Mouse (Mus musculus) cerebellum, adult 8-10 months (tissue): ENCODE measurements around the gene Opn1sw.

Experiments
- DNase-seq: peaks from one replicate; pipeline ENCODE4 v3.0.0; 2022

Gene Opn1sw

GRCm38 (mm10) chr6:29388052-29388518, at the start of gene Opn1sw:
Gene Opn1sw (minus strand): TSS chr6:29388468.
- no peak for DNase-seq

DNA sequence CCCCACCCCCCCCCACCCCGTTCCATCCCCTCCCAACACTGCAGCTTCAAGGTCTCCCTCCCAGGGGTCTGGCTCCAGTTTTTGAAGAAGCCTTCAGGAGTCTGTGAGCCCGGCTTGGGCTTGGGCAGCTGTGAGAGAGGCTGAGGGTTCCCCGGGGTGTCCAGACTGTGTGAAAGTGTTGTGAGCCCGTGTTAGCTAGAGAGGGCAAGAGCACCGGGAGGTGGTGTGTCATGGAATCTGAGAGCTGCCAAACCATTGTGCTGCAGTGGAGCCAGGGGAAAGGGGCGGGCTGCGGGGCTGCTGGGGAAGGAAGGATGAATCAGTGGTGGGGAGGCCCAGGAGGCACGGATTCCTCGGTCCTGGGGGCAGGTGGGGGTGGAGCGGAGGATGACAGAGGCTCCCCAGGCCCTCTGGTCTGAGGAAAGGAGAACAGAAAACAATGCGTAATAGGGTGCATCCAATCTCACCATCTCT, 48.2 kb upstream of the Opn1sw start:
- no peak for DNase-seq

DNA sequence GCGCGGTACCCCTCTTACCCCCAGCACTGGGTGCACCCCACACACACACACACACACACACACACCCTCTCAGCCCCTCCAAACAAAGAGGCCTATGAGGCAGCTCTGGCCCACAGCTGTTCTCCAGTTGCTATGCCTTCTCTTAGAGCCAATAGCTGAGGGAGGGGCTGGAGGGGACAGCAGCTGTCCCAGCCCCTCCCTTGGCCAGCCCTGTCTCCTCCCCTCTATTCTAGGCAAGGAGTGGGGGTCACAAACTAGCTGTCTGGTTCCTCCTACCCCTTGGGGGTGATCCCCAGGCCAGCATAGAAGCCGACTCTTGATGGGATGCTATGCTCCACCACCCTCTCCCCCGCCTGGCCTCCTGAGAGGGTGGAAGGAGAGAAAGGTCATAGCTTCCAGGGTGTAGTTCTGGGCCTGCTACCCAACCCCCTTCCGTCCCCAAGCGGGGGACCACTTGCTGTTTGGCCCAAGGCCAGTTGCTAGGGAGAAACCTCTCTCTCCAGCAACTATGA, 47.7 kb upstream of the Opn1sw start:
- no peak for DNase-seq

GRCm38 (mm10) chr6:29434911-29435691, 46.8 kb upstream of the Opn1sw start:
- DNase-seq, result no peak

DNA sequence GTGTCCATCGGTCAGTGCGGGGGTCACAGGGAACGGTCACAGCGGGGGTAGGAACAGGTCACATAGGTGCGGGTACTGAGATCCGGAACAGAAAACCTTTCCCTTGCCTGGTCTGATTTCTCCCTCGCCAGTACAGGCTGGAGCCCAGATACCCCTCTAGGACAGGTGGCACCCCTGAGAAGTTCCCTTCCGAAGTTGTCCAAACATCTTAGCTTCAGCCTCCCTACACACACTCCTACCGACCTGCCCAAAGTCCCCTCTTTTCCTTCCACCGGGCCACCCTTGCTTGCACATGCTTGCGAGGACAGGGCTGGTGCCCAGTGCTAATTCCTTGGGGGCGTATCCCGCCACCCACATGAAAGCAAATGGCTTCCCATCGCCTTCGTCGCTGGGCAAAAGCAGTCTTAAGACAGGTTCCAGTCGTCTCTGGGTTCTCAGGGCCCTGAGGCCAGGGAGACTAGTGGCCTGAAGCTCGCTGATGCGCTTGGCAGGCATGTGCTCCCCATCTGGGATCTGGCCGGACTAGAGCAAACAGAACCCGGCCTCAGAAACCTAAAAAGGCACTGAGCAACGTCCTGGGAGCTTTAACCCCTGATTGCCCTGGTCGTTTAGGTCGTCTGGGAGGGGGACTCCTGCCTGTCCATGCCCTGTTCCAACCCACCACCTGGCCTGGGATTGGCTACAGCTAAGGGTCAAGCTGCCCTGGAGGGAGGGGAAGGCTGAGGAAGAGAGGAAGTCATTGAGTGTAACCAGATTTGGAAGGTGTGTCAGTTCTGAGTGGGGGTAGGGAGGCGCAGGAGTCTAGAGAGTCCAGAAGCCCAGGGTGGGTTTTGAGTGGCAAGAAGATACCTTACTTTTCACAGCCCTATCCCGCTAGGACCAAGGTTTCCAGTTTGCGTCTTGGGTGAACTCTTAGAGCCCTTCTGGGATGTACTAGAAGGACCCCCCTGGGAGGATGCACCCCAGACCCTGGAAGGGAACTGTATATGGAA, 45.8 kb upstream of the Opn1sw start:
- no peak for DNase-seq

- DNase-seq, result no peak
Observed at GRCm38 (mm10) chr6:29433038-29433803, 45.0 kb upstream of the Opn1sw start, which contains the start of gene Flnc. Gene Flnc (plus strand): TSS chr6:29433256.

DNA sequence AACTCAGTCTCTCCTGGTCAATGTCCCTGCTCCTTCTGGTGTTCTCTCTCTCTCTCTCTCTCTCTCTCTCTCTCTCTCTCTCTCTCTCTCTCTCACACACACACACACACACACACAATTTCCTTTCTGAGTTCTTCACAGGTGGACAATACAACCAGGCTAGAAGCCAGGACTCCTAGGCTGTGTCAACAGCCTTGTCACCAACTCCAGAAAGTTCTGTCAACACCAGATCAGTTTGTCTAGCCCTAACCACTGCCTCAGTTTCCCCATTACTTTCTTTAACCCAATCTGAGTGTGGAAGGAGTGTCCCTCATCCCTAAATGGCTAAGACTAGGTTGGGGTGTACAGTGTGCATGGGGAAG, 44.4 kb upstream of the Opn1sw start:
- no peak for DNase-seq

DNA sequence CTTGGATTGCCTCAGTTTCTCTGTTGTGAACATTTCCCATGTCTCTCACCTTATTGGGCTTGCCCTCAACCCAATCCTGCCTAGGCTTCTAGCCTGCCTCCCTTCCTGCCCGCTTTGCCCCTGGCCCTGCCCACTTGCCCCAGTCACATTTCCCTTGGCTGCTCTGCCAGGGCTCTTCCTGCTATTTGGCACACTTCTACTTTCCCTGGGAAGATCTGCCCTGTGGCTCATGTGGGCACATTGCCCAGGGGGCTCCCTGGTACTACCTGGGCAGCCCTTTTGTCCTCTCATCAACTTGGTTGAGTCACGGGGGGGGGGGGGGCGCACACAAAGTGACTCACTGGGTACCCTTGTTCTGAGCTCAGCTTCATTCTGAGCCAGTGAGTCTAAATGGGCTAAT, 43.9 kb upstream of the Opn1sw start:
- no peak for DNase-seq

GRCm38 (mm10) chr6:29431473-29431872, 43.2 kb upstream of the Opn1sw start:
- DNase-seq, result no peak

GRCm38 (mm10) chr6:29430681-29431420, 42.6 kb upstream of the Opn1sw start:
- DNase-seq, result no peak

DNA sequence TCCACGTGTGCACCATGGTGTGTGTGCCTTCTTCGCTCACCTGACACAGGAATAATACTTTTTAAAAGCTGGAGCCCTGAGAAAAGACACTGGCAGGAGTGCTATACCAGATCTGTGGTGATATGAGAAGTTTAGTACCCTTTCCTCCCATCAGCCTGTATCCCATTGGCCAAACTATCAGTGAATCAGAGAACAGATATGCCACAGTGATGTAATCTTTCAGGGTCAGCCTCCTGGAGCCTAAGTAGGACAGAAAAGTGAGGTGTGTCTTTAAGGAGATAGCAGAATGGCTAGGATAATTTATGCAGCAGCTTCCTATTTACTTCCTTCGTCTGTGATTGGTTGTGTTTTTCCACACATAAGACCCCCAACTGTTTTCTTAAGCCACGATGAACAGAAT, 39.9 kb upstream of the Opn1sw start:
- DNase-seq, result no peak

DNA sequence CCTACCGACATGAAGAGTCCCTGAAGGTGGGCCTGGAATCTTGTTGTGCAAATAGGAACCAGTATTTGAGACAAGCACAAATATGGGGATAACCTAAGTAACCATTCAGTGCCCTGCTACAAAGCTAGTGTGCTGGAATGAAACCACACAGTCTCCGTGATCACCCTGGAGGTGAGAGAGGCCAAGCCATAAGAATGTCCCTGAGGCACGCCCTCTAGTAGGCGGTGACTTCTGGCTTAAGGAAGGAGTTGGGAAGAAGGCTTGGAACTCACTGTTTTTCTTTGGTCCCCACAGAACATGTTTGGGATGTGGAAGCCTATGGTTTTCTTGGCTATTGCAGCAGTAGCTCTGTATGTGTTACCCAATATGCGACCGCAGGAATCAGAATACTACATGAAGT, 38.1 kb upstream of the Opn1sw start:
- DNase-seq, result no peak

GRCm38 (mm10) chr6:29425118-29425517, 36.9 kb upstream of the Opn1sw start:
- DNase-seq, result no peak

GRCm38 (mm10) chr6:29420596-29420995, 32.3 kb upstream of the Opn1sw start:
- DNase-seq, result no peak

DNA sequence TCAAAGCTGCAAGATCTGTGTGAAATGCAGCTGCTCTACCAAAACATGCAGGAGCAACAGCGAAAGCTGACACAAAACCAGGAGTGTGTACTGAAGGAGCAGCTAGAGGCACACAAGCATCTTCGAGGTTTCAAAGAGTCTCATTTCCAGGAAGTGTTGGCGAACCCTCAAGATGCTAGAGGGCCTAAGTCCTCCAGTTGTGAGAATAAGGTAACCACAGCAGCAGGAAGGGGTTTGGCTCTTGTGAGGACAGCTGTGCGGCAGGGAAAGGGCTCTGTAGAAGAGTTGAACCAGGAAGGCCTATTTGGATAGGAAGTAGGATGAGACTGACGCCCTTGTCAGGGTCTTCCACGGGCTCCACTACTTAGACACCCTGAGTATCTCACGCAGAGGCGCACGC, 27.2 kb upstream of the Opn1sw start:
- no peak for DNase-seq

- no peak for DNase-seq
Observed at GRCm38 (mm10) chr6:29406412-29406811, 18.1 kb upstream of the Opn1sw start.

- no peak for DNase-seq
Observed at GRCm38 (mm10) chr6:29402693-29403342, 14.6 kb upstream of the Opn1sw start.

GRCm38 (mm10) chr6:29399851-29400250, 11.6 kb upstream of the Opn1sw start:
- DNase-seq, result no peak

DNA sequence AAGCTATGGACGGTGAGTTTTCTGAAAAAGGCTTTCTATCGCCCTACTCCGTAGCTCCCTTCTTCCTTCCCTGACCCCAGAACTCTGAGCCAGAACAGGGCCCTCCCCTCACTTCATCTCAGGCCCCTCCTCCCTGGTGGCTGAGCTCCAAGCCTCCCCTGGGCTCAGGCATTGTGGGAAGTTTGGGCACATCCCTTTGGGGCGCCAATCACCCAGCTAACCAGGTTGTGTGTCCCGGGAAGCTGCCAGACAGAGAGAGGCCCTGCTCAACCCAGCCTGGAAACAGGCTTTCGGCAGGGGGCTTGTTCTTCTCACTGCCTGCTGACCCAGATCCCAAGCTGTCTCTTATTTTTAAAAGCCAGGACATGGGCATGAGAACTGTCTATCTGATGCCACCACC, 9.3 kb upstream of the Opn1sw start:
- peak; percentile 60 for DNase-seq

DNA sequence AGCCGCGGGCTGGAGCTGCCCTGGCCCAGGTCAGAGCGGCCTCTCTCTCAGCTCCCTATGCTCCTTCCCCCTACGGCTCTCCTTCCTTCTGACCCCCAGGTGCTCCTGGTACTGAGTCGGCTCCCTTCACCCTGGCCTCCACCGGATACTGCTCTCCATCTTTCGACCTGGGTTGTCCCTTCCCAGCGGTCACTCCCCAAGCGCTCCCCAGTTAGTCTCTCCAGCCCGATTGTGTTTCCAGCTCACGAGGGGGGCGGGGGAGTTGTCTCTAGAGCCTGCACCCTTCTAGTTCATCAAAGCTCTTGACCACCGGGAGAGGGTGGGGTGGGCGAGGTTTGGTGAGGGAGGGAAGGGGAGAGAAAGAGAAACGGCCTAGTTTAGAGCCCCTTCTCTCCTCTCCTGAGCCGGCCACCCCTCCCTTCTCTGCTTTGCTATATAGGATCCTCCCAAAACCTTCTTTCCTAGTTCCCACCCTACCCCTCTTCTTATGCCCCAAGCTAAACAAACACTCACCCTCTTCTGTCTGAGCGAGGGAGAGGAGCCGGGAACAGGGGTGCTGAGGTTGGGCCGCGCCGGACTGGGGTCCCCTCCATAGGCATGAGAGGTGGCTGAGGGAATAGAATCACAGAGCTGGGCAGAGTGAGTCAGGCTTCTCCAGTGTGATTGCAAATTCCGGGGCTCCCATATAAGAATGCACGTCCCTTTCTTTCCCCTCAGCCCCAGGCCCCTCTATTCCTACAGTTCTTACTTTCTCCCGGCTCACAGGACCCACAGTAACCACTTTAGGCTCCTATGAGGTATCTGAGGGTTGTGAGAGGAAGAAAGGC, 8.7 kb upstream of the Opn1sw start:
- DNase-seq, result peak; percentile 41
